Mouse (Mus musculus) frontal cortex, adult 2 months (tissue): ENCODE measurements around the gene Cd151. TPM values are rescaled to one million over a fixed set of nuclear protein-coding genes. Genes with fewer than 3 reads are reported as not detected.
"Not testable (repeated sequence)": the region's sequence is repeated elsewhere in the genome, so short reads cannot be mapped to it uniquely, and the experiment has no call there.

Source experiments
- DNase-seq, 2 experiments: peaks; one replicate each; pipeline ENCODE4 v3.0.0; 2022; ENCODE audit warnings: low spot score in 1 of 2; ENCODE audit errors: extremely low spot score in 1 of 2
- polyA plus RNA-seq: library from polyadenylated mRNA; depleted of rRNA; stranded (reverse); fragments of >200 nt; gene quantifications from 2 replicates; pipeline ENCODE4 v1.2.3, GENCODE M21; 2012

Cd151 gene
- polyA plus RNA-seq, 1 experiment = 61.7 TPM

GRCm38 (mm10) chr7:141435129-141435855, 31.9 kb upstream of the Cd151 start:
- DNase-seq = peak in 1 of 2 experiments; percentile 65

GRCm38 (mm10) chr7:141435856-141436522, 31.2 kb upstream of the Cd151 start:
- DNase-seq = no peak

GRCm38 (mm10) chr7:141436523-141436892, 30.7 kb upstream of the Cd151 start:
- DNase-seq = no peak

- DNase-seq = peak in 1 of 2 experiments; percentile 81
Measured at GRCm38 (mm10) chr7:141437178-141438120, 29.7 kb upstream of the Cd151 start, which contains the start of gene Slc25a22. Gene Slc25a22, minus strand, starts transcription at chr7:141437892.

GRCm38 (mm10) chr7:141438201-141438968, 28.8 kb upstream of the Cd151 start:
- no peak for DNase-seq

GRCm38 (mm10) chr7:141439140-141439679, 28.0 kb upstream of the Cd151 start:
- DNase-seq = no peak

- no peak for DNase-seq
Measured at GRCm38 (mm10) chr7:141439811-141440210, 27.4 kb upstream of the Cd151 start.

- DNase-seq = peak in 1 of 2 experiments; percentile 63
Measured at GRCm38 (mm10) chr7:141440613-141441012, 26.6 kb upstream of the Cd151 start.

- no peak for DNase-seq
Measured at GRCm38 (mm10) chr7:141441460-141441859, 25.7 kb upstream of the Cd151 start.

GRCm38 (mm10) chr7:141442199-141442598, 25.0 kb upstream of the Cd151 start:
- no peak for DNase-seq

GRCm38 (mm10) chr7:141443081-141443821, 23.9 kb upstream of the Cd151 start:
- DNase-seq = no peak

- no peak for DNase-seq
Measured at GRCm38 (mm10) chr7:141443828-141444237, 23.4 kb upstream of the Cd151 start, which contains the start of gene Pidd1. Gene Pidd1, minus strand, starts transcription at chr7:141444025.

GRCm38 (mm10) chr7:141446374-141446773, 20.8 kb upstream of the Cd151 start:
- not testable (repeated sequence) for DNase-seq

GRCm38 (mm10) chr7:141447110-141447991, 19.8 kb upstream of the Cd151 start, which contains the start of gene Rplp2:
Gene Rplp2, plus strand, starts transcription at chr7:141447370.
- DNase-seq = peak; percentile 91 to 96

- no peak for DNase-seq
Measured at GRCm38 (mm10) chr7:141451928-141452327, 15.3 kb upstream of the Cd151 start.

GRCm38 (mm10) chr7:141453636-141454035, 13.6 kb upstream of the Cd151 start:
- no peak for DNase-seq

GRCm38 (mm10) chr7:141454967-141455551, 12.1 kb upstream of the Cd151 start, which contains the start of gene Pnpla2:
Gene Pnpla2, plus strand, starts transcription at chr7:141455198.
- DNase-seq = peak; percentile 82 to 93
